Mouse (Mus musculus): Measurements from ENCODE around the gene Tns3.

DNA sequence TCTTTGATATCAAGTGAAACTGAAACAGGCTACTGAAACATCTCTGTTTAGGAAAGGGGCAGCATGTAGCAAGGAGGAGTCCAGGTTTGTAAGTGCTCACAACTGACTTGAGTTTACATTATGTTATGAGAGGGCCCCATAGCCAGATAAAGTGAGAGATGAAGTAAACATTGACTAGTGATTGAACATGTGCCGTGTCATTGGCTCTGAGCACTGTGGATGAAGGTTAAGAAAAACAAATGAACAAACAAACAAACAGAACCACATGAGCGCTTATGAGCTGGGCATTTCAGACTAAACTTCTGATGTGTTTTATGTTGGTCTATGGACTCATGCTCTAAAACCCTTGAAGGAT lies 38.2 kb upstream of the Tns3 start:
- no peak for TF ChIP-seq CTCF (IDR thresholded peaks at IDR 0.05; ENCODE audit: borderline replicate concordance, insufficient read depth, low read depth, low read length)
- TF ChIP-seq POLR2A (IDR thresholded peaks at IDR 0.05; ENCODE audit: borderline replicate concordance, insufficient read depth, low read length) = no peak
